Mouse (Mus musculus) liver, embryonic 14.5 days (tissue): ENCODE data around the gene B2m.

ENCODE experiments used
- CTCF ChIP-seq: IDR thresholded peaks from 2 replicates; pipeline ENCODE4 v1.5.1; 2016; ENCODE audit warnings: antibody characterized with exemption, low read depth, control low read depth
- EP300 ChIP-seq: IDR thresholded peaks from 2 replicates; pipeline ENCODE4 v1.6.1; 2016; ENCODE audit warnings: antibody characterized with exemption, low read depth

- TF ChIP-seq CTCF (no peak), EP300 (no peak)
Observed at GRCm38 (mm10) chr2:122109714-122110113, 37.8 kb upstream of the B2m start.
